Mouse (Mus musculus) intestine, postnatal 0 days (tissue): ENCODE measurements around the gene Lgals3bp. TPM values are rescaled to one million over a fixed set of nuclear protein-coding genes. Genes with fewer than 3 reads are reported as not detected.

Source experiments
- ATAC-seq: fragments of 200-750 bp; cut with Nextera tagmentation; 2 replicates; pipeline ENCODE4 v1.8.0; 2017; ENCODE audit warnings: mild to moderate bottlenecking, moderate TSS enrichment, moderate library complexity
- H3K27ac ChIP-seq: fragments of 300-500 bp; sonication (generic); 2 replicates; pipeline ENCODE4 v1.5.1; 2014; ENCODE audit warnings: mild to moderate bottlenecking, low read depth, low read length, moderate library complexity
- H3K27me3 ChIP-seq: fragments of 300-500 bp; sonication (generic); replicated peaks from 2 replicates; pipeline ENCODE4 v1.6.1; 2014; ENCODE audit warnings: low read length, mixed read lengths; ENCODE audit not compliant: control insufficient read depth, insufficient read depth
- H3K36me3 ChIP-seq: fragments of 300-500 bp; sonication (generic); 2 replicates; pipeline ENCODE4 v1.6.1; 2014; ENCODE audit warnings: mild to moderate bottlenecking, moderate library complexity; ENCODE audit not compliant: control insufficient read depth, insufficient read depth
- H3K4me1 ChIP-seq: fragments of 300-500 bp; sonication (generic); replicated peaks from 2 replicates; pipeline ENCODE4 v1.6.1; 2014; ENCODE audit warnings: antibody characterized with exemption, low read length, mixed read lengths; ENCODE audit not compliant: control insufficient read depth, insufficient read depth
- H3K4me2 ChIP-seq: fragments of 300-500 bp; sonication (generic); replicated peaks from 2 replicates; pipeline ENCODE4 v1.6.1; 2014; ENCODE audit warnings: low read depth, mild to moderate bottlenecking, moderate library complexity
- H3K4me3 ChIP-seq: fragments of 300-500 bp; sonication (generic); 2 replicates; pipeline ENCODE4 v1.5.1; 2014; ENCODE audit warnings: low read depth, low read length
- H3K9ac ChIP-seq: fragments of 300-500 bp; sonication (generic); 2 replicates; pipeline ENCODE4 v1.6.1; 2014; ENCODE audit warnings: mild to moderate bottlenecking, low read depth, low read length
- H3K9me3 ChIP-seq: fragments of 300-500 bp; sonication (generic); 2 replicates; pipeline ENCODE4 v1.6.1; 2016; ENCODE audit warnings: mixed run types; ENCODE audit not compliant: control insufficient read depth
- CTCF ChIP-seq: sonication (generic); IDR thresholded peaks from 2 replicates; pipeline ENCODE4 v1.5.1; 2016; ENCODE audit warnings: low read depth, mild to moderate bottlenecking, control low read depth, antibody characterized with exemption, moderate library complexity
- WGBS: fragments of 180-500 bp; shearing (Covaris S2); extraction: QIAGEN DNeasy Blood & Tissue Kit; methylation state at CpG from one replicate; pipeline ENCODE4 v1.1.7; 2014; 5-methylcytosine and 5-hydroxymethylcytosine counted together
- polyA plus RNA-seq: library from polyadenylated mRNA; unstranded; fragments of >200 nt; fragmentation: Nextera tagmentation; extraction: Ambion mirVana; gene quantifications from 2 replicates; pipeline ENCODE4 v1.2.1, GENCODE M21; 2015

The Lgals3bp gene
- polyA plus RNA-seq, 1 experiment from 2014 or later: 382 TPM

DNA sequence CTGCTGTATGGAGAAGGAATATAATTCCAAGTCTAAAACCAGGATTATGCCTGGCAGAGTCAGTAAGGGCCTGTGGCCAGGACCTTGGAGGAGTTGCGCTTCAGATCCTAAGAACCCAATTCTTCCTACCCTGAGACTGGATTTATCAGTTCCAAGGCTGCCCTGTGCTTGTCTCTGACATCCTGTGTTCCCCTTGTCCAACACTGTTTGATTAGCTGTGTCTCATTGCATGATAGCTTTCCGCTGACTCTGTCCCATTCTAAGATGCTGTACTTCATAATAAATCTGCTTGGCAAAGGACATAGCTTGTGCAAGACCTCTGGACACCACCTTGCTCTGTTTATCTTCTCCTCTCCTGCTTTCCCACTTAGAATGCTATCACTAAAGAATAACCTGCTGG, 54.5 kb downstream of the Lgals3bp start:
- Histone ChIP-seq H3K27ac (no peak overlapping the region), H3K4me1 (peaks cover 5% of the 10 kb centered on the region; the same call in 1 of the 2 replicates), H3K4me3 (no peak overlapping the region), H3K9me3 (no peaks in the 10 kb centered on the region), H3K27me3 (no peaks in the 10 kb centered on the region), H3K36me3 (no peaks in the 10 kb centered on the region), H3K9ac (no peak overlapping the region), H3K4me2 (no peak overlapping the region)
- 88% methylated on average over 2 of the region's 2 CpGs for WGBS
- no peak for ATAC-seq
- no peak for TF ChIP-seq CTCF

DNA sequence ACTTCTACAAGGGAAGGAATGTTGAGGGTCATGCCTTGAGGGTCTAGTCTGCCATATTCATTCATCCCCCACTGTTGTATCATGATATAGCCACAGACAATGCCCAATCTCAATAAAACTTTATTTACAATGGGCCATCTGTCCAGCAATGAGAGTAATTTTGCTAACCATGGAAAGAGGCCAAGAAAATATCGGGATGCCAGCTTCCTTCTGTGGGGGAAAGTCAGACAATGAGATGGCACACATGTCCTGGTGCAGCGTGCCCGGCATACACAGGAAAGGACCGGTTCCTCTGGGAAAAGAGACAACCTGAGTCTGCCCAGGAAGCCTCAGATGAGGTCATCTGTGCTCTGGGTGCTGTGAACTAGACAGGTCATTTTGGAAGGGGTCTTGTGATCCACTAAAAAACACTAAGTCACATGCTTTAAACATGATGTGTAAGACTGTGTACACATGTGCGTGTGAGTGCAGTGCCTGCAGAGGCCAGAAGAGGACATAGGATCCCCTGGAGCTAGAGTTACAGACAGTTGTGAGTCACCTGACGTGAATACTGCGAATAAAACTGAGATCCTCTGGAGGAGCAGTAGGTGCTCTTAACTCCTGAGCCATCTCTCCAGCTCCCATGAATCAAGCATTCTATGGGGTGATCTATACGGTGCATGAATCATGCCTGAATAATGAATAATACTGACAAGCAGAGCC, 55.3 kb downstream of the Lgals3bp start:
- H3K4me2 ChIP-seq: no peak overlapping the region
- no peak overlapping the region for H3K27ac ChIP-seq
- H3K9ac ChIP-seq: no peak overlapping the region
- H3K4me1 ChIP-seq: peaks cover 5% of the 10 kb centered on the region; the same call in 1 of the 2 replicates
- no peaks in the 10 kb centered on the region for H3K36me3 ChIP-seq
- peak; percentile 42 for TF ChIP-seq CTCF
- H3K4me3 ChIP-seq: no peak overlapping the region
- H3K27me3 ChIP-seq: no peaks in the 10 kb centered on the region
- no peaks in the 10 kb centered on the region for H3K9me3 ChIP-seq
- 82% methylated on average over 8 of the region's 8 CpGs for whole genome bisulfite sequencing
- ATAC-seq: no peak

DNA sequence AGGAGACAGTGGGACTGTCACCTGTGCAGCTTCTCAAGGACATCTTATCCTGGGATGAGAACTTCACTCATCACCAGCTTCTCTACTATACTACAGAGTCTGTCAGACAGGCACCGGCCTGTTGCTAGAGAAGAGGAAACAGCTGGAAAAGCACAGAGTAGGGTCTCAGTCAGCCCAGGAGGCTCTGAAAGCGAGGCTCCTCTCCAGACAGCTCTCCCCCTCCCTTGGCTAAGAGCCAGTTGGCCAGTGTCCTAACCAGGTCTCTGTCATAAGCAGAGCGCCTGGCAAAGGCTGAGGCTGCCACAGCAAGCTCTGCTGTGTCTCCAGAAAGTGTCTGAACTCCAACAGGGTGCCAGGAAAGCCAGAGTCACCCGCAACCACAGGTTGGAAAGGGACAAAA, 56.2 kb downstream of the Lgals3bp start:
- WGBS: 56% methylated on average over 4 of the region's 4 CpGs
- Histone ChIP-seq H3K9me3 (no peaks in the 10 kb centered on the region), H3K9ac (no peak overlapping the region), H3K36me3 (no peaks in the 10 kb centered on the region), H3K27ac (no peak overlapping the region), H3K4me1 (peaks cover 5% of the 10 kb centered on the region; the same call in 1 of the 2 replicates), H3K27me3 (no peaks in the 10 kb centered on the region), H3K4me2 (no peak overlapping the region), H3K4me3 (no peak overlapping the region)
- ATAC-seq: no peak
- no peak for TF ChIP-seq CTCF

GRCm38 (mm10) chr11:118343629-118344028, 58.3 kb downstream of the Lgals3bp start:
- Histone ChIP-seq H3K27me3 (no peaks in the 10 kb centered on the region), H3K36me3 (no peaks in the 10 kb centered on the region), H3K27ac (no peak overlapping the region), H3K4me2 (no peak overlapping the region), H3K9me3 (no peaks in the 10 kb centered on the region), H3K4me3 (no peak overlapping the region), H3K9ac (no peak overlapping the region), H3K4me1 (peaks cover 4% of the 10 kb centered on the region; the same call in 1 of the 2 replicates)
- TF ChIP-seq CTCF: no peak
- ATAC-seq: no peak
- WGBS: 71% methylated on average over 2 of the region's 2 CpGs

Other genes starting within 250 kb of the Lgals3bp start
- 9.5 and 10.9 TPM in 2 replicates for gene Cyth1, start 153.5 kb downstream of the Lgals3bp start, polyA plus RNA-seq
- 6.0 and 6.1 TPM in 2 replicates for gene Usp36, start 111.8 kb downstream of the Lgals3bp start, polyA plus RNA-seq
- 0.12 TPM in 2 replicates for gene Cep295nl, start 59.6 kb downstream of the Lgals3bp start, polyA plus RNA-seq
- 38.9 TPM in 2 replicates for gene Timp2, start 46.4 kb downstream of the Lgals3bp start, polyA plus RNA-seq
- 35.0 and 36.1 TPM in 2 replicates for gene Cant1, start 17.0 kb upstream of the Lgals3bp start, polyA plus RNA-seq
- 5.2 and 6.1 TPM in 2 replicates for gene C1qtnf1, start 26.1 kb upstream of the Lgals3bp start, polyA plus RNA-seq
- 11.3 and 11.7 TPM in 2 replicates for gene Engase, start 74.7 kb upstream of the Lgals3bp start, polyA plus RNA-seq